Mouse (Mus musculus) spleen, embryonic (tissue): ENCODE data around the gene Bard1.

ENCODE experiments used
- CTCF ChIA-PET: fragments of 350-600 bp; sonication (Branson Sonifier 250); formaldehyde crosslinking; loops from one replicate; lab custom pipeline; 2022; lab: Charles Lee

The Bard1 gene

GRCm38 (mm10) chr1:71102344-71103173 is at the start of gene Bard1:
Gene Bard1 (minus strand): TSS chr1:71103146.
- CTCF ChIA-PET: interaction anchor here (0.6 kb wide), 1 partner anchor 1109 kb away, joined by 4 read pairs; no protein-coding TSS in a partner anchor

GRCm38 (mm10) chr1:71127171-71127570 is 24.2 kb upstream of the Bard1 start:
- CTCF ChIA-PET: no interaction called here

GRCm38 (mm10) chr1:71118511-71118910 is 15.6 kb upstream of the Bard1 start:
- CTCF ChIA-PET: no interaction called here

- CTCF ChIA-PET: no interaction called here
These were observed 14.3 kb upstream of the Bard1 start for GRCm38 (mm10) chr1:71117253-71117652.

GRCm38 (mm10) chr1:71115781-71116180 is 12.8 kb upstream of the Bard1 start:
- CTCF ChIA-PET: interaction anchor here (0.6 kb wide), 1 partner anchor 1105 kb away, joined by 3 read pairs; no protein-coding TSS in a partner anchor

GRCm38 (mm10) chr1:71109858-71110257 is 6.9 kb upstream of the Bard1 start:
- CTCF ChIA-PET: no interaction called here

- CTCF ChIA-PET: no interaction called here
These were observed 3.2 kb upstream of the Bard1 start for GRCm38 (mm10) chr1:71106127-71106526.

GRCm38 (mm10) chr1:71105724-71106123 is 2.8 kb upstream of the Bard1 start:
- CTCF ChIA-PET: no interaction called here

- CTCF ChIA-PET: interaction anchor here (0.6 kb wide), 1 partner anchor 1108 kb away, joined by 4 read pairs; no protein-coding TSS in a partner anchor
These were observed 373 bp upstream of the Bard1 start for GRCm38 (mm10) chr1:71103174-71103864.

- CTCF ChIA-PET: interaction anchor here (0.6 kb wide), 1 partner anchor 458 kb away, joined by 3 read pairs; no protein-coding TSS in a partner anchor
These were observed 1.5 kb downstream of the Bard1 start for GRCm38 (mm10) chr1:71101369-71101970.

GRCm38 (mm10) chr1:71100591-71101368 is 2.2 kb downstream of the Bard1 start:
- CTCF ChIA-PET: interaction anchor here (0.6 kb wide), 1 partner anchor 459 kb away, joined by 3 read pairs; no protein-coding TSS in a partner anchor

- CTCF ChIA-PET: no interaction called here
These were observed 2.9 kb downstream of the Bard1 start for GRCm38 (mm10) chr1:71099945-71100515.

- CTCF ChIA-PET: no interaction called here
These were observed 6.9 kb downstream of the Bard1 start for GRCm38 (mm10) chr1:71096031-71096430.

GRCm38 (mm10) chr1:71095211-71095805 is 7.6 kb downstream of the Bard1 start:
- CTCF ChIA-PET: no interaction called here

- CTCF ChIA-PET: no interaction called here
These were observed 27.3 kb downstream of the Bard1 start for GRCm38 (mm10) chr1:71075651-71076050.

GRCm38 (mm10) chr1:71070771-71071170 is 32.2 kb downstream of the Bard1 start:
- CTCF ChIA-PET: no interaction called here

- CTCF ChIA-PET: interaction anchor here (0.6 kb wide), 1 partner anchor 45 kb away, joined by 6 read pairs; no protein-coding TSS in a partner anchor
These were observed 34.1 kb downstream of the Bard1 start for GRCm38 (mm10) chr1:71068728-71069304.

GRCm38 (mm10) chr1:71063885-71064492 is 39.0 kb downstream of the Bard1 start:
- CTCF ChIA-PET: no interaction called here

- CTCF ChIA-PET: no interaction called here
These were observed 46.8 kb downstream of the Bard1 start for GRCm38 (mm10) chr1:71056143-71056542.

- CTCF ChIA-PET: no interaction called here
These were observed 47.5 kb downstream of the Bard1 start for GRCm38 (mm10) chr1:71055454-71055853.
